Mouse (Mus musculus): ENCODE measurements at regions not wholly inside any gene's neighbourhood (a gene's known extent, or its start where the extent isn't known, plus 50 kb on each side); places are given as distances from the start of the nearest gene placed in this dataset.

- no peak overlapping the region for H3K4me3 ChIP-seq (replicated peaks)
- 14% methylated on average over 5 of the region's 5 CpGs for WGBS
- peak; percentile 93 for ATAC-seq (ENCODE audit: low FRiP score)
- H3K27ac ChIP-seq, result no peak overlapping the region
- peaks cover 30% of the 10 kb centered on the region for H3K27me3 ChIP-seq
- peaks cover 7% of the 10 kb centered on the region for H3K4me1 ChIP-seq
- no peak overlapping the region for H3K4me2 ChIP-seq
- no peaks in the 10 kb centered on the region for H3K36me3 ChIP-seq (replicated peaks)
- no peaks in the 10 kb centered on the region for H3K9me3 ChIP-seq
- H3K9ac ChIP-seq, result no peak overlapping the region
These were observed 659.9 kb downstream of the Slc22a22 start for GRCm38 (mm10) chr15:56817204-56818157.

GRCm38 (mm10) chr15:56813876-56814275 lies 663.5 kb downstream of the Slc22a22 start:
- H3K4me2 ChIP-seq, result no peak overlapping the region

DNA sequence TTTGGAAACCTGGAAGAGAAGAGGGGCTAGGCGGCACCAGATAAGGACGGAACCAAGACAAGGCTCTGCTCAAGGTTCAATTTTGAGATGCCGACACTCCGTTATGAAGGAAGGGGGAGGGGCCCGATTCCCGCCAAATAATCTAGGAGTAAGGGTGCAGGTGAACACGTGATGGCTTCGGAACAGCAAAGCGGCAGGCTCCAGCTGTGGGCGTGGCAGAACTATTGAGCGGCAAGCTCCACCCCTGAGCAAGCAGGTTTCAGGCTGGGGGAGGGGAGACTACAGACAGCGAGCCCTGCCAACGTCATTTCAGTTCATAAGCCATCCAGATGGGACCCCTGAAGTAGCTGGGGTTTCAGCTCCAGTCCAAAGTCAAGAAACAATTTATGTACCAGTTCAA lies 667.3 kb downstream of the Slc22a22 start:
- ATAC-seq (ENCODE audit: low FRiP score), result no peak
- Histone ChIP-seq H3K27me3 (peaks cover 8% of the 10 kb centered on the region), H3K36me3 (replicated peaks) (no peaks in the 10 kb centered on the region), H3K4me3 (replicated peaks) (no peak overlapping the region), H3K9me3 (no peaks in the 10 kb centered on the region), H3K4me2 (peak overlapping the region; percentile 28; the same call in 1 of the 2 replicates), H3K4me1 (no peaks in the 10 kb centered on the region), H3K9ac (no peak overlapping the region), H3K27ac (no peak overlapping the region)
- WGBS, result 51% methylated on average over 13 of the region's 13 CpGs

More at GRCm38 (mm10) chr15:56813876-56814275, 663.5 kb downstream of the Slc22a22 start:
- Histone ChIP-seq H3K9ac (no peak overlapping the region), H3K9me3 (no peaks in the 10 kb centered on the region), H3K36me3 (replicated peaks) (no peaks in the 10 kb centered on the region), H3K4me1 (peaks cover 7% of the 10 kb centered on the region), H3K27ac (no peak overlapping the region), H3K4me3 (replicated peaks) (no peak overlapping the region), H3K27me3 (peaks cover 17% of the 10 kb centered on the region)
- WGBS, result 52% methylated on average over 5 of the region's 5 CpGs
- no peak for ATAC-seq (ENCODE audit: low FRiP score)

- no peak for ATAC-seq (ENCODE audit: low FRiP score)
- WGBS, result 62% methylated on average over 5 of the region's 5 CpGs
- Histone ChIP-seq H3K27me3 (no peaks in the 10 kb centered on the region), H3K4me2 (no peak overlapping the region), H3K4me1 (no peaks in the 10 kb centered on the region), H3K9me3 (no peaks in the 10 kb centered on the region), H3K27ac (no peak overlapping the region), H3K4me3 (replicated peaks) (no peak overlapping the region), H3K9ac (no peak overlapping the region), H3K36me3 (replicated peaks) (no peaks in the 10 kb centered on the region)
These were observed 669.8 kb downstream of the Slc22a22 start for GRCm38 (mm10) chr15:56807611-56808010.

DNA sequence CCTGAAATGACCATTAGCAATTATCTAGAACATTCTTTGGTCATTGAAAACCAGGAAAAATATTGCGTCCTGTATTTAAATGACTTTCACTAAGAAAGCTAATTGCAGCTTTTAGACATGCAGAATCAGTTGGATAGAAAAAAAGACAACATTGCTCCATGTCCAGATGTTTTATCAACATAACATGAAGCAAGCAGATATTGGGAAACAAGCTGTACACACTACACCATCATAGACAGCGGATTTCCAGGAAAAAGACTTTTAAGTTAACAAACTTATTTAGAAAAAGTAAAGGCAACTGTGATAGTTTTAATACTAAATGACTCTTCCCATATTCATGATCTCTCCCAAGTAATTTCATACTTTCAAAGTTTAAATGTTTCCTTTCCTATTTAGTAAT lies 675.5 kb downstream of the Slc22a22 start:
- no peaks in the 10 kb centered on the region for H3K27me3 ChIP-seq
- no peak overlapping the region for H3K27ac ChIP-seq
- H3K9me3 ChIP-seq, result no peaks in the 10 kb centered on the region
- 89% methylated on average over 2 of the region's 2 CpGs for WGBS
- H3K4me2 ChIP-seq, result no peak overlapping the region
- no peak overlapping the region for H3K4me3 ChIP-seq (replicated peaks)
- no peaks in the 10 kb centered on the region for H3K36me3 ChIP-seq (replicated peaks)
- no peak overlapping the region for H3K9ac ChIP-seq
- no peak for ATAC-seq (ENCODE audit: low FRiP score)
- H3K4me1 ChIP-seq, result no peaks in the 10 kb centered on the region

DNA sequence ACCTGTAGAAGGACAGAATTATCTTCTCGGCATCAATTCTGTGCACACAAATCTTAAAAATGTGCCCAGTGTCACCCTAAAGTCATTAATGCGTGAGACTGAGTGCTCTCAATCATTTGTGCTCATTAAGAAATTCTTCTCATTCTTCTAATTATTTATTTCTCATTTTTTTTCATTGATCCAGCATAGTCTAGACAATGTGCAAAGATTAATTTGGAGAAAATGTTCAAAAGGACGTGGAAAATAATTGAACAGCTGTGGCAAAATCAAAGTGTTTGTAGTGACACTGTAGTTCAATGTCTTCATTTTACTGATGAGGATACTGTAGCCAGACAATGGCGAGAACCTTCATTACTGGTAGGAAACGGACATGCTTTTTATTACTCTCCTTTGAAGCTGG lies 702.0 kb downstream of the Slc22a22 start:
- Histone ChIP-seq H3K4me2 (no peak overlapping the region), H3K4me1 (no peaks in the 10 kb centered on the region), H3K9me3 (no peaks in the 10 kb centered on the region), H3K9ac (no peak overlapping the region), H3K36me3 (replicated peaks) (no peaks in the 10 kb centered on the region), H3K27ac (no peak overlapping the region), H3K4me3 (replicated peaks) (no peak overlapping the region), H3K27me3 (no peaks in the 10 kb centered on the region)
- no peak for ATAC-seq (ENCODE audit: low FRiP score)
- WGBS, result 74% methylated on average over 5 of the region's 5 CpGs

DNA sequence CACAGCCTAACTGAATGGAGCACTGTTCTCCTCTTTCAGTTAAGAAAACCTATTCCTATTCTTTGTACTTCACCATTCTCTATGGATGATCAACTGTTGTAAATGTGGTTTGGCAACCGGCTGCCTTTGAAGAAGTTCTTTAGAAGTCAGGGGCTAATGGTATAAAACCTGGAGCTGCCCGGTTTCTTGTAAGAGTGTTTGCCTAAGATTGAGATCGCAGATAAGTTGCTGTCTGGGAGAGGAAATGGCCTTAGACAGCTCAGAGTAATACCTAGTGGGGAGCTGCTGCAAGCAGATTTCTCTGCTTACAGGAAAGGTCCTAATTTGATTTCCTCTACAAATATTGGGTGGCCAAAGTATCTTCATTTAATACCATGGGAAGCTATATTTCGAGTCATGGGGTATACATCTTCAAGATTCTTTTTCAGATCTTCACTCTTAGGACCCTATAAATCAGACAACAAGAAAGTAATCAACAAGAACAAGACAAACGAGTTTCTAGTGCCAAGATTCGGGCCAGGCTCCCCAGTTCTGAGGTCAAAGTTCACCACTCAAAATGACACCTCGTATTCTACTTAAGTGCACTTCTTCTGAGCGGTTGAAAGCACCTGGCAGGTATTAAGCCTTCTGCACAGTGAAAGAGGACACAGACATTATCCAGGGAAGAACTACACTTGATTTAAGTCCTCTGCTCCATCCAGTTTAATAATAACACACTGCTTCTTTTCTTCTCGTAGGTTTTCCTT lies 702.6 kb downstream of the Slc22a22 start:
- no peak for ATAC-seq (ENCODE audit: low FRiP score)
- H3K36me3 ChIP-seq (replicated peaks), result no peaks in the 10 kb centered on the region
- no peaks in the 10 kb centered on the region for H3K27me3 ChIP-seq
- H3K4me2 ChIP-seq, result no peak overlapping the region
- no peaks in the 10 kb centered on the region for H3K9me3 ChIP-seq
- no peak overlapping the region for H3K9ac ChIP-seq
- WGBS, result 71% methylated on average over 9 of the region's 9 CpGs
- no peak overlapping the region for H3K27ac ChIP-seq
- no peak overlapping the region for H3K4me3 ChIP-seq (replicated peaks)
- H3K4me1 ChIP-seq, result no peaks in the 10 kb centered on the region

- 74% methylated on average over 6 of the region's 6 CpGs for WGBS
- Histone ChIP-seq H3K27me3 (no peaks in the 10 kb centered on the region), H3K27ac (no peak overlapping the region), H3K9me3 (no peaks in the 10 kb centered on the region), H3K4me3 (replicated peaks) (no peak overlapping the region), H3K9ac (no peak overlapping the region), H3K4me1 (peaks cover 3% of the 10 kb centered on the region; the same call in 1 of the 2 replicates), H3K4me2 (no peak overlapping the region), H3K36me3 (replicated peaks) (no peaks in the 10 kb centered on the region)
- ATAC-seq (ENCODE audit: low FRiP score), result no peak
These were observed 711.1 kb downstream of the Slc22a22 start for GRCm38 (mm10) chr15:56766356-56766755.

DNA sequence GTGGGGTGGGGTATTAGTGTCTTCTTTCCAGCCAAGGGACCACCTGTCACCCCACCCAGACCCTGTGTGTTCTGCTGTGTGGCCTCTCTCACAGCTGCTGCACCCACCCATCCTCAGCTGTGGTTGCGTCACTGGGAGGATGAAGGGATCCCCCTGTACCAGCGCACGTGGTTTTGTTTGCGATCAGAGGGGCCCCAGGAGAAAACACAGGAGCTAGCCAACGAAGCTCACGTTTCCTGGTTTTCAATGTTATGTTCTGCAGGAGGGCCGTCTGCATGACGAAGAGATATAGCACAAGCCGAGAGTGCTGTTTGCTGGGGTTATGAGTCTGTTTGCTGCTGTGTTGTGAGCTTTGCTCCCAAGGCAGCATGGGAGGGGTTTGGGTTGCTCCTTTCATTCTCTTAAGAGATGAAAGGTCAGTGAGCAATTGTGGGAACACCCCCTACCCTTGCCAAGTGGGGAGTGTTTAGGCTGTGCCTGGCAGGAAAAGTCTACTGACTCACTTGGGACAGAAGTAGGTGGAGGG lies 712.4 kb downstream of the Slc22a22 start:
- no peak overlapping the region for H3K27ac ChIP-seq
- no peak for ATAC-seq (ENCODE audit: low FRiP score)

GRCm38 (mm10) chr15:56764019-56764418 lies 713.4 kb downstream of the Slc22a22 start:
- H3K9ac ChIP-seq, result no peak overlapping the region
- H3K4me2 ChIP-seq, result no peak overlapping the region
- no peak overlapping the region for H3K4me3 ChIP-seq (replicated peaks)
- no peak overlapping the region for H3K27ac ChIP-seq
- H3K36me3 ChIP-seq (replicated peaks), result no peaks in the 10 kb centered on the region
- ATAC-seq (ENCODE audit: low FRiP score), result no peak
- no peaks in the 10 kb centered on the region for H3K27me3 ChIP-seq
- WGBS, result 86% methylated on average over 5 of the region's 5 CpGs
- H3K9me3 ChIP-seq, result no peaks in the 10 kb centered on the region
- H3K4me1 ChIP-seq, result peaks cover 3% of the 10 kb centered on the region; the same call in 1 of the 2 replicates

More for the DNA sequence above, 712.4 kb downstream of the Slc22a22 start:
- Histone ChIP-seq H3K4me2 (no peak overlapping the region), H3K4me1 (peaks cover 3% of the 10 kb centered on the region; the same call in 1 of the 2 replicates), H3K9ac (no peak overlapping the region), H3K4me3 (replicated peaks) (no peak overlapping the region), H3K27me3 (no peaks in the 10 kb centered on the region), H3K36me3 (replicated peaks) (no peaks in the 10 kb centered on the region), H3K9me3 (no peaks in the 10 kb centered on the region)
- 31% methylated on average over 9 of the region's 9 CpGs for WGBS

DNA sequence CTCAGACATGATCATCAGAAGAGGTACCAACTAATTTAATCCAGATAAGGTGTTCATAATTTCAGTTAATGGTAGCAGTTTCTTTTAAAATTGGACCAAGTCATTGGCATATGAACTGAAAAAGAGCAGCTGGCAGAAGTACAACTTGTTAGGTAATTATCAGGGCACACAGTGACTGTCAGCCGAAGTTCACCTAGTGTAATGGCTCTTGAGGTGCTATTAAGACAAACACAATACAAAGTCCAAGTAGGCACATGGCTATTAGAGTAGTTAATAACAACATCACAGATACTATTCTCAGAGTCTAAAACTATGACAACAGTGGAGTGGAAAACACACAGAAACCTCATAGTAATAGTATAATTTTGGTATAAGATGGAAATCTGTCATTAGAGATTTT lies 730.7 kb downstream of the Slc22a22 start:
- Histone ChIP-seq H3K9me3 (no peaks in the 10 kb centered on the region), H3K27me3 (no peaks in the 10 kb centered on the region), H3K36me3 (replicated peaks) (no peaks in the 10 kb centered on the region), H3K4me2 (no peak overlapping the region), H3K9ac (no peak overlapping the region), H3K4me1 (peaks cover 5% of the 10 kb centered on the region), H3K4me3 (replicated peaks) (no peak overlapping the region), H3K27ac (no peak overlapping the region)
- WGBS, result 48% methylated on average over 1 of the region's 1 CpGs
- no peak for ATAC-seq (ENCODE audit: low FRiP score)

- ATAC-seq (ENCODE audit: low FRiP score), result no peak
- 26% methylated on average over 4 of the region's 4 CpGs for WGBS
- Histone ChIP-seq H3K36me3 (replicated peaks) (no peaks in the 10 kb centered on the region), H3K4me2 (no peak overlapping the region), H3K27me3 (no peaks in the 10 kb centered on the region), H3K4me3 (replicated peaks) (no peak overlapping the region), H3K4me1 (peaks cover 5% of the 10 kb centered on the region), H3K27ac (no peak overlapping the region), H3K9me3 (no peaks in the 10 kb centered on the region), H3K9ac (no peak overlapping the region)
These were observed 732.5 kb downstream of the Slc22a22 start for GRCm38 (mm10) chr15:56744915-56745314.

Data from forebrain, embryonic 12.5 days (tissue).